Mouse (Mus musculus): ENCODE measurements around the gene Nap1l1. TPM values are rescaled to one million over a fixed set of nuclear protein-coding genes. Genes with fewer than 3 reads are reported as not detected.

The Nap1l1 gene
- polyA plus RNA-seq, 2 experiments: 103 to 117 TPM

DNA sequence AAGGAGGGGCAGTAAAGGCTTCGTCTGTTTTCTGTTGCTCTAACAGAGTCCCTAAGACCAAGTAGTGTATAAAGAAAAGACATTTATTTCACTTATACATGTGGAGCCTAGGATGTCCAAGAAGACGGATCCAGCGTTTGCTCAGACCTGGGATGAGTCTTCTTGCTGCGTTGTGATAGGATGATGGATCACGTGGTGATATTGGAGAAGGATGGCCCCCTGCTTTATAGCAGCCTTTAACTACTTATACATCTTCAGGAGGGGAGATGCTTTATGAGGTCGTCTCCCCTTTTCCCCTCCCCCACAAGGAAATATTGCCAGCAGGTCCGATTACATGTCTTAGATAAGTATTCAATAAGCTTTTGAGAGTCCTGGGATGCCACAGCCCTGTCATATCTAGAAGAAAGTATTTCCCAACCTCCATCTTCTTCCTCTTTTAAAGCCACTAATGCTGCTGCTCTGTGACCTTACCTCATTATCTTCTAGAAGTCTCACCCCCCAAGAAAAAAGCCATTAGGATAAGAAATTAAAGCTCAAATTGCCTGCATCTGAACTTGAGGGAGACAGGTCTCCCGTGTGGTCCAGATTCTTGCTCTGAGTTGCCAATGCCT is 18.2 kb upstream of the Nap1l1 start:
- DNase-seq (ENCODE audit: low read depth in 3 of 3, low spot score in 3 of 3) (no peak), ATAC-seq (ENCODE audit: insufficient read depth) (no peak)
- WGBS (ENCODE audit: insufficient replicate concordance): 49% methylated on average over 8 of the region's 8 CpGs
- Histone ChIP-seq H3K27ac (no peak overlapping the region), H3K4me2 (ENCODE audit: low read depth) (no peak overlapping the region), H3K27me3 (ENCODE audit: control insufficient read depth, insufficient read depth, low read length) (no peaks in the 10 kb centered on the region), H3K9me3 (ENCODE audit: control insufficient read depth, low read length) (no peaks in the 10 kb centered on the region), H3K9ac (replicated peaks) (no peak overlapping the region), H3K4me3 (ENCODE audit: insufficient read depth in 1 of 2, low read depth in 2 of 2, low read length in 2 of 2) (no peak overlapping the region), H3K36me3 (replicated peaks; ENCODE audit: control insufficient read depth, insufficient read depth, low read depth) (no peaks in the 10 kb centered on the region), H3K4me1 (replicated peaks; ENCODE audit: control insufficient read depth in 2 of 2, insufficient read depth in 2 of 2, low read length in 1 of 2) (peaks cover 0 to 8% of the 10 kb centered on the region in 2 experiments; a peak in 3 of 4 replicates)
- no peak for TF ChIP-seq CTCF (IDR thresholded peaks at IDR 0.05; ENCODE audit: low read depth)
- no peak for TF ChIP-seq EP300 (IDR thresholded peaks at IDR 0.05; ENCODE audit: low read depth)

DNA sequence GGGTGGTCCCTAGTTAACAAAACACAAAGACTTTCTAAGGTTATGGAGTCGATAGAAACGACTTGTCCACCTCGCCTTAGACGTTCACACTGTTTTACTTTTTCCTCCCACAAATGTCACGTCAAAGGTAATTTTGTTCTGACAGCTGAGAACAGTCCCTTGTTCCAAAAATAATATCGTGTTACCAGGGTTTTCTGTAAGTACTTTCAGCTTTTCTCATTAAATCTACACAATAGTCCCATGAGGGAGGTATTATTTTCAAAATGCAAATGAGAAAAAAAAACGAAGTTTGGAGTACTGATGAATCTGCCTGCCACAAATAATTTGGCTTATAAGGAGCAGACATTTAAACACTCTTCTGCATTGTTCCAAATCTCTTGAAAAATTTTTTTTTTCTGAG is 14.9 kb upstream of the Nap1l1 start:
- H3K36me3 ChIP-seq (replicated peaks; ENCODE audit: control insufficient read depth, insufficient read depth, low read depth): no peaks in the 10 kb centered on the region
- no peak overlapping the region for H3K27ac ChIP-seq
- WGBS (ENCODE audit: insufficient replicate concordance): 62% methylated on average over 7 of the region's 7 CpGs
- H3K9me3 ChIP-seq (ENCODE audit: control insufficient read depth, low read length): no peaks in the 10 kb centered on the region
- TF ChIP-seq CTCF (IDR thresholded peaks at IDR 0.05; ENCODE audit: low read depth): no peak
- TF ChIP-seq EP300 (IDR thresholded peaks at IDR 0.05; ENCODE audit: low read depth): no peak
- no peak overlapping the region for H3K9ac ChIP-seq (replicated peaks)
- no peaks in the 10 kb centered on the region; a peak in 1 of 4 replicates for H3K4me1 ChIP-seq (replicated peaks; ENCODE audit: control insufficient read depth in 2 of 2, insufficient read depth in 2 of 2, low read length in 1 of 2)
- H3K27me3 ChIP-seq (ENCODE audit: control insufficient read depth, insufficient read depth, low read length): no peaks in the 10 kb centered on the region
- H3K4me2 ChIP-seq (ENCODE audit: low read depth): no peak overlapping the region
- no peak overlapping the region for H3K4me3 ChIP-seq (ENCODE audit: insufficient read depth in 1 of 2, low read depth in 2 of 2, low read length in 2 of 2)
- ATAC-seq (ENCODE audit: insufficient read depth) (no peak), DNase-seq (ENCODE audit: low read depth in 3 of 3, low spot score in 3 of 3) (no peak)

DNA sequence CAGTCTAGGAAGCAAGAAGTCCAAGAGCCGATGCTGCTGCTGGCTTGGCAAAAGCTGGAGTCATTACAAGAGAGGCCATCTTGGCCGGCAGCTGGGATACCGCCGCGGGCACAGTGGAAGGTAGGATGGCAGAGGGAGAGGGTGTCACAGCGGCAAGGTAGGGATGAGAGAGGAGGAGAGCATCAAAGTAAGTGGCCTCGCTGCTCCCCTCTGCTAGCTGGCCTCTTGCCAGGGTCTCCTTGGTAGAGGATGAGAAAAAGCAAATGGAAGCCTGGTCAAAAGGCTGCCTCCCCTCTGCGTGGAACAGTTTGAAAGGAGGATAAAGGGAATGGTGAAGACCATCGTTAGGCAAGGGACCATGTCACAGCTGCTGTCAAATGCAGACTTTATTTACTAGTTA is 14.0 kb upstream of the Nap1l1 start:
- TF ChIP-seq CTCF (IDR thresholded peaks at IDR 0.05; ENCODE audit: low read depth): no peak
- TF ChIP-seq EP300 (IDR thresholded peaks at IDR 0.05; ENCODE audit: low read depth): no peak
- no peak overlapping the region for H3K9ac ChIP-seq (replicated peaks)
- H3K36me3 ChIP-seq (replicated peaks; ENCODE audit: control insufficient read depth, insufficient read depth, low read depth): no peaks in the 10 kb centered on the region
- H3K9me3 ChIP-seq (ENCODE audit: control insufficient read depth, low read length): no peaks in the 10 kb centered on the region
- ATAC-seq (ENCODE audit: insufficient read depth) (no peak), DNase-seq (ENCODE audit: low read depth in 3 of 3, low spot score in 3 of 3) (no peak)
- H3K27me3 ChIP-seq (ENCODE audit: control insufficient read depth, insufficient read depth, low read length): no peaks in the 10 kb centered on the region
- no peaks in the 10 kb centered on the region; a peak in 1 of 4 replicates for H3K4me1 ChIP-seq (replicated peaks; ENCODE audit: control insufficient read depth in 2 of 2, insufficient read depth in 2 of 2, low read length in 1 of 2)
- H3K4me3 ChIP-seq (ENCODE audit: insufficient read depth in 1 of 2, low read depth in 2 of 2, low read length in 2 of 2): no peak overlapping the region
- H3K4me2 ChIP-seq (ENCODE audit: low read depth): no peak overlapping the region
- WGBS (ENCODE audit: insufficient replicate concordance): 71% methylated on average over 9 of the region's 9 CpGs
- H3K27ac ChIP-seq: no peak overlapping the region

DNA sequence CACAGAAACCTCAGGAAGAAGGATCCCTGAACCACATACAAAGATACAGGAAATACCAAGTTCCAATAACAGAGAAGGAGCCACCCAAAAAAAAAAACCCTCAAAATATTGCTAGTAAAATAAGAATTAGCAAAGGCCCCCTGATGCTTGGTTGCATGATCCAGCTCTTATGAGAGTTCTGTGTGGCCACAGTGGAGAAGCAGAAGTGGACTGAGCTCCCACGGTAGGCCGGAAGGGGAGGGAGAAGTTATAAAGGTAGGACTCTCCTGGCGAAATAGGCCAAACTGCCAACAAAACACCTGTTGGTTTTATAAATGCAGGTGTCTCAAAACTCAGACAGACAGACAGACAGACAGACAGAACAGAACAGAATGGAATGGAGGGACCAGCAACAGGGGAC is 13.1 kb upstream of the Nap1l1 start:
- H3K4me1 ChIP-seq (replicated peaks; ENCODE audit: control insufficient read depth in 2 of 2, insufficient read depth in 2 of 2, low read length in 1 of 2): no peaks in the 10 kb centered on the region
- ATAC-seq (ENCODE audit: insufficient read depth): no peak

DNA sequence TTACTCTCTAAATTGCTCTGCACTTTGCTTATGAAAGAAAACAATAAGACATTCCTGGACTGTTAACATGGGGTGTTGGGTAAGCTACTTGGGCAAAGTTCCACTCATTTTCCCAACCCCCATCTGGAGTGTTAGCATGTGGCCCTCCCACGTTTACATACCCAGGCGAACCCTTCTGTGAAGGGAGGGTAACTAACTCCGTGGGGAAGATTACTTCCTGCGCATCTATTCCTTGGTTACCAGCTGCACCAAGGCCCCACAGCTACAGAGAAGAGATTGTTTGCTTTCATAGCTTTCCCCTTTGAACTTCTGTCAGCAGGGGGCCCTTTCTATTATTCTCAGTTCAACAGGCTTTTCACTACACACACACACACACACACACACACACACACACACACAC is 12.6 kb upstream of the Nap1l1 start:
- ATAC-seq (ENCODE audit: insufficient read depth) (no peak), DNase-seq (ENCODE audit: low read depth in 3 of 3, low spot score in 3 of 3) (no peak)
- H3K9ac ChIP-seq (replicated peaks): no peak overlapping the region
- 35% methylated on average over 4 of the region's 4 CpGs for WGBS (ENCODE audit: insufficient replicate concordance)
- no peak overlapping the region for H3K27ac ChIP-seq
- H3K4me2 ChIP-seq (ENCODE audit: low read depth): no peak overlapping the region
- no peaks in the 10 kb centered on the region for H3K9me3 ChIP-seq (ENCODE audit: control insufficient read depth, low read length)
- H3K36me3 ChIP-seq (replicated peaks; ENCODE audit: control insufficient read depth, insufficient read depth, low read depth): no peaks in the 10 kb centered on the region
- H3K27me3 ChIP-seq (ENCODE audit: control insufficient read depth, insufficient read depth, low read length): no peaks in the 10 kb centered on the region
- TF ChIP-seq EP300 (IDR thresholded peaks at IDR 0.05; ENCODE audit: low read depth) (no peak), CTCF (IDR thresholded peaks at IDR 0.05; ENCODE audit: low read depth) (no peak)
- H3K4me1 ChIP-seq (replicated peaks; ENCODE audit: control insufficient read depth in 2 of 2, insufficient read depth in 2 of 2, low read length in 1 of 2): peaks cover 0 to 2% of the 10 kb centered on the region in 2 experiments; a peak in 1 of 4 replicates
- no peak overlapping the region for H3K4me3 ChIP-seq (ENCODE audit: insufficient read depth in 1 of 2, low read depth in 2 of 2, low read length in 2 of 2)

More for the DNA sequence above, 13.1 kb upstream of the Nap1l1 start:
- TF ChIP-seq EP300 (IDR thresholded peaks at IDR 0.05; ENCODE audit: low read depth) (no peak), CTCF (IDR thresholded peaks at IDR 0.05; ENCODE audit: low read depth) (no peak)
- WGBS (ENCODE audit: insufficient replicate concordance): 49% methylated on average over 3 of the region's 3 CpGs
- no peak overlapping the region for H3K4me2 ChIP-seq (ENCODE audit: low read depth)
- H3K9me3 ChIP-seq (ENCODE audit: control insufficient read depth, low read length): no peaks in the 10 kb centered on the region
- no peak overlapping the region for H3K4me3 ChIP-seq (ENCODE audit: insufficient read depth in 1 of 2, low read depth in 2 of 2, low read length in 2 of 2)
- no peaks in the 10 kb centered on the region for H3K36me3 ChIP-seq (replicated peaks; ENCODE audit: control insufficient read depth, insufficient read depth, low read depth)
- no peak overlapping the region for H3K27ac ChIP-seq
- no peaks in the 10 kb centered on the region for H3K27me3 ChIP-seq (ENCODE audit: control insufficient read depth, insufficient read depth, low read length)
- H3K9ac ChIP-seq (replicated peaks): no peak overlapping the region
- DNase-seq (ENCODE audit: low read depth in 3 of 3, low spot score in 3 of 3): no peak

All from liver, embryonic 14.5 days (tissue).